Mouse (Mus musculus): Measurements from ENCODE around the gene Nkiras2. TPM values are rescaled to one million over a fixed set of nuclear protein-coding genes. Genes with fewer than 3 reads are reported as not detected.

Nkiras2 gene
- polyA plus RNA-seq (2015; fragmentation: Nextera tagmentation; extraction: Ambion mirVana) = 57.1 and 58.7 TPM in 2 replicates

- Histone ChIP-seq H3K36me3 (no peaks in the 10 kb centered on the region), H3K9ac (peak within 1 kb of the TSS; percentile 70), H3K4me2 (peak within 1 kb of the TSS; percentile 85), H3K4me1 (peaks cover 29% of the 10 kb centered on the region), H3K4me3 (peak within 1 kb of the TSS; percentile 81), H3K9me3 (no peaks in the 10 kb centered on the region), H3K27me3 (no peaks in the 10 kb centered on the region), H3K27ac (peak within 1 kb of the TSS; percentile 92)
- under 1% methylated on average over 33 of the region's 36 CpGs for WGBS
- peak; percentile 60 for ATAC-seq (ENCODE audit: borderline replicate concordance, extremely low read depth, low FRiP score, low TSS enrichment)
Measured at GRCm38 (mm10) chr11:100618761-100619484, at the start of gene Nkiras2. Nkiras2 (plus strand) TSS chr11:100619244.

- Histone ChIP-seq H3K4me1 (peaks cover 13% of the 10 kb centered on the region; the same call in 1 of the 2 replicates), H3K4me2 (no peak overlapping the region), H3K9me3 (no peaks in the 10 kb centered on the region), H3K4me3 (no peak overlapping the region), H3K27me3 (peaks cover 3% of the 10 kb centered on the region; the same call in 1 of the 2 replicates), H3K36me3 (no peaks in the 10 kb centered on the region), H3K27ac (no peak overlapping the region), H3K9ac (no peak overlapping the region)
- 52% methylated on average over 9 of the region's 9 CpGs for WGBS
- no peak for ATAC-seq (ENCODE audit: borderline replicate concordance, extremely low read depth, low FRiP score, low TSS enrichment)
Measured at GRCm38 (mm10) chr11:100569789-100570188, 49.3 kb upstream of the Nkiras2 start.

GRCm38 (mm10) chr11:100570430-100571201, 48.4 kb upstream of the Nkiras2 start:
- Histone ChIP-seq H3K4me1 (peaks cover 16% of the 10 kb centered on the region), H3K4me3 (0 out of 2 replicates have a peak overlapping the region, but pooled peaks have one; percentile 5), H3K4me2 (peak overlapping the region; percentile 43), H3K27me3 (peaks cover 3% of the 10 kb centered on the region; the same call in 1 of the 2 replicates), H3K9ac (no peak overlapping the region), H3K36me3 (no peaks in the 10 kb centered on the region), H3K9me3 (no peaks in the 10 kb centered on the region), H3K27ac (no peak overlapping the region)
- WGBS = 6% methylated on average over 8 of the region's 8 CpGs
- ATAC-seq (ENCODE audit: borderline replicate concordance, extremely low read depth, low FRiP score, low TSS enrichment) = no peak

- H3K36me3 ChIP-seq = no peaks in the 10 kb centered on the region
- H3K9ac ChIP-seq = peak overlapping the region; percentile 6; the same call in 1 of the 2 replicates
- no peak for ATAC-seq (ENCODE audit: borderline replicate concordance, extremely low read depth, low FRiP score, low TSS enrichment)
- 0 out of 2 replicates have a peak overlapping the region, but pooled peaks have one; percentile 5 for H3K4me3 ChIP-seq
- no peaks in the 10 kb centered on the region for H3K9me3 ChIP-seq
- H3K27me3 ChIP-seq = peaks cover 3% of the 10 kb centered on the region; the same call in 1 of the 2 replicates
- no peak overlapping the region for H3K27ac ChIP-seq
- WGBS = 6% methylated on average over 16 of the region's 16 CpGs
- peaks cover 19% of the 10 kb centered on the region for H3K4me1 ChIP-seq
- H3K4me2 ChIP-seq = peak overlapping the region; percentile 43
Measured at GRCm38 (mm10) chr11:100571202-100571567, 47.9 kb upstream of the Nkiras2 start.

- Histone ChIP-seq H3K4me3 (peak overlapping the region; percentile 72), H3K4me2 (peak overlapping the region; percentile 65), H3K36me3 (peaks cover 5% of the 10 kb centered on the region), H3K9ac (no peak overlapping the region), H3K27ac (peak overlapping the region; percentile 68), H3K9me3 (no peaks in the 10 kb centered on the region), H3K4me1 (peaks cover 19% of the 10 kb centered on the region), H3K27me3 (peaks cover 3% of the 10 kb centered on the region; the same call in 1 of the 2 replicates)
- no peak for ATAC-seq (ENCODE audit: borderline replicate concordance, extremely low read depth, low FRiP score, low TSS enrichment)
- 76% methylated on average over 3 of the region's 3 CpGs for WGBS
Measured at GRCm38 (mm10) chr11:100574188-100574587, 44.9 kb upstream of the Nkiras2 start.

GRCm38 (mm10) chr11:100574708-100575483, 44.1 kb upstream of the Nkiras2 start, which contains the start of gene Cnp:
Cnp (plus strand) TSS chr11:100574904.
- H3K27me3 ChIP-seq = peaks cover 3% of the 10 kb centered on the region; the same call in 1 of the 2 replicates
- peak; percentile 88 for ATAC-seq (ENCODE audit: borderline replicate concordance, extremely low read depth, low FRiP score, low TSS enrichment)
- H3K4me2 ChIP-seq = peak within 1 kb of the TSS; percentile 65
- WGBS = 1% methylated on average over 46 of the region's 47 CpGs
- H3K9me3 ChIP-seq = no peaks in the 10 kb centered on the region
- H3K36me3 ChIP-seq = peaks cover 12% of the 10 kb centered on the region
- peak within 1 kb of the TSS; percentile 61 for H3K9ac ChIP-seq
- H3K4me3 ChIP-seq = peak within 1 kb of the TSS; percentile 72
- peak within 1 kb of the TSS; percentile 68 for H3K27ac ChIP-seq
- H3K4me1 ChIP-seq = peaks cover 19% of the 10 kb centered on the region

- H3K9ac ChIP-seq = peak overlapping the region; percentile 61; the same call in 1 of the 2 replicates
- no peaks in the 10 kb centered on the region for H3K9me3 ChIP-seq
- H3K27me3 ChIP-seq = peaks cover 3% of the 10 kb centered on the region; the same call in 1 of the 2 replicates
- H3K27ac ChIP-seq = peak overlapping the region; percentile 68; the same call in 1 of the 2 replicates
- 44% methylated on average over 2 of the region's 2 CpGs for WGBS
- peak overlapping the region; percentile 72 for H3K4me3 ChIP-seq
- peaks cover 15% of the 10 kb centered on the region for H3K36me3 ChIP-seq
- H3K4me2 ChIP-seq = peak overlapping the region; percentile 65
- peaks cover 19% of the 10 kb centered on the region for H3K4me1 ChIP-seq
- ATAC-seq (ENCODE audit: borderline replicate concordance, extremely low read depth, low FRiP score, low TSS enrichment) = no peak
Measured at GRCm38 (mm10) chr11:100575484-100575855, 43.6 kb upstream of the Nkiras2 start.

- Histone ChIP-seq H3K4me2 (no peak overlapping the region), H3K27me3 (no peaks in the 10 kb centered on the region; the same call in 1 of the 2 replicates), H3K36me3 (peaks cover 23% of the 10 kb centered on the region), H3K4me3 (no peak overlapping the region), H3K9me3 (no peaks in the 10 kb centered on the region), H3K9ac (no peak overlapping the region), H3K4me1 (peaks cover 11% of the 10 kb centered on the region), H3K27ac (no peak overlapping the region)
- 63% methylated on average over 21 of the region's 21 CpGs for WGBS
- ATAC-seq (ENCODE audit: borderline replicate concordance, extremely low read depth, low FRiP score, low TSS enrichment) = no peak
Measured at GRCm38 (mm10) chr11:100576256-100576655, 42.8 kb upstream of the Nkiras2 start.

GRCm38 (mm10) chr11:100577852-100578599, 41.0 kb upstream of the Nkiras2 start:
- no peak overlapping the region for H3K9ac ChIP-seq
- no peak overlapping the region for H3K4me2 ChIP-seq
- peaks cover 41% of the 10 kb centered on the region for H3K36me3 ChIP-seq
- H3K9me3 ChIP-seq = no peaks in the 10 kb centered on the region
- H3K27me3 ChIP-seq = no peaks in the 10 kb centered on the region
- H3K27ac ChIP-seq = no peak overlapping the region
- peaks cover 10% of the 10 kb centered on the region for H3K4me1 ChIP-seq
- WGBS = 68% methylated on average over 8 of the region's 8 CpGs
- no peak overlapping the region for H3K4me3 ChIP-seq
- no peak for ATAC-seq (ENCODE audit: borderline replicate concordance, extremely low read depth, low FRiP score, low TSS enrichment)

GRCm38 (mm10) chr11:100579116-100579799, 39.8 kb upstream of the Nkiras2 start:
- Histone ChIP-seq H3K4me2 (no peak overlapping the region), H3K9me3 (no peaks in the 10 kb centered on the region), H3K4me1 (peaks cover 10% of the 10 kb centered on the region), H3K36me3 (peaks cover 53% of the 10 kb centered on the region), H3K27ac (no peak overlapping the region), H3K4me3 (no peak overlapping the region), H3K9ac (no peak overlapping the region), H3K27me3 (no peaks in the 10 kb centered on the region)
- WGBS = 87% methylated on average over 9 of the region's 9 CpGs
- no peak for ATAC-seq (ENCODE audit: borderline replicate concordance, extremely low read depth, low FRiP score, low TSS enrichment)
